Mouse (Mus musculus): ENCODE measurements around the gene Fosb.

The Fosb gene

DNA sequence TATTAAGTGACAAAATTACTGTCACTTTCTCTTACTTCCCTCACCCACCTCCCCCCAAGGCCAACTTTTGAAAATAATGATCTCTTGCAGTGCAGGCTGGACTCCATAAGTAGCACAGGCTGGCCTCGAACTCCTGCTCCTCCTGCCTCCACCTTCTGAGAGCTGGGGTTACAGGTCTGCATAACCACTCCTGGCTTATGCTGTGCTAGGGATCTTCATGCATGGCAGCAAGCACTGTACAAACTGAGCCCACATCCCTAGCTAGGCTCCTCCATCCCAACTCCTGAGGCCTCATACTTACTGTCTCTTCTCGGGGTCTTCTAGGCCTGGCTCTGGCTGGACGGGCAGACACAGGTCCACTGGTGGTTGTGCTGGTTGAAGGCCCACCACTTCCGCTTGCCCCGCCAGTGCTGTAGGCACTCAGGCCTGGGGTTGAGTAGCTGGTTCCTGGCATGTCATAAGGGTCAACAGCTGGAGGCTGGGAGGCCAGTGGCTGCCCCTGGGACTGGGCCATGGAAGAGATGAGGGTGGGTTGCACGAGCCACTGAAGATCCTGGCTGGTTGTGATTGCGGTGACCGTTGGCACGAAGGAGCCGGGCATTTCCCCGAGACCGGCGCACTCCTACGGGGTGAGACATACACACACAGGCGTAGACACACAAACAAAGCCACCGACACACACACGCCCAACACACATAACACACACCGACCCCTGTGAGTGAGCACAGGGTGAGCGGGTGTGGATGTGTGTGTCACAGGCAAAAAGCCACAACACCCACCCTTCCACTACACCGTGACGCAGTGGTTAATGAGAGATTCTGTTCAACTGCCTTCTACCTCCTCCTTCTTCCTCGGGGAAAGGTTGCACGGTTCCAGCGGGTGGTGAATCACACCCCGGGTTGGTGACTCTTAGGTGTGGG, 2.8 kb downstream of the Fosb start:
- DNase-seq (ENCODE audit: low read depth, low spot score), result no peak

DNA sequence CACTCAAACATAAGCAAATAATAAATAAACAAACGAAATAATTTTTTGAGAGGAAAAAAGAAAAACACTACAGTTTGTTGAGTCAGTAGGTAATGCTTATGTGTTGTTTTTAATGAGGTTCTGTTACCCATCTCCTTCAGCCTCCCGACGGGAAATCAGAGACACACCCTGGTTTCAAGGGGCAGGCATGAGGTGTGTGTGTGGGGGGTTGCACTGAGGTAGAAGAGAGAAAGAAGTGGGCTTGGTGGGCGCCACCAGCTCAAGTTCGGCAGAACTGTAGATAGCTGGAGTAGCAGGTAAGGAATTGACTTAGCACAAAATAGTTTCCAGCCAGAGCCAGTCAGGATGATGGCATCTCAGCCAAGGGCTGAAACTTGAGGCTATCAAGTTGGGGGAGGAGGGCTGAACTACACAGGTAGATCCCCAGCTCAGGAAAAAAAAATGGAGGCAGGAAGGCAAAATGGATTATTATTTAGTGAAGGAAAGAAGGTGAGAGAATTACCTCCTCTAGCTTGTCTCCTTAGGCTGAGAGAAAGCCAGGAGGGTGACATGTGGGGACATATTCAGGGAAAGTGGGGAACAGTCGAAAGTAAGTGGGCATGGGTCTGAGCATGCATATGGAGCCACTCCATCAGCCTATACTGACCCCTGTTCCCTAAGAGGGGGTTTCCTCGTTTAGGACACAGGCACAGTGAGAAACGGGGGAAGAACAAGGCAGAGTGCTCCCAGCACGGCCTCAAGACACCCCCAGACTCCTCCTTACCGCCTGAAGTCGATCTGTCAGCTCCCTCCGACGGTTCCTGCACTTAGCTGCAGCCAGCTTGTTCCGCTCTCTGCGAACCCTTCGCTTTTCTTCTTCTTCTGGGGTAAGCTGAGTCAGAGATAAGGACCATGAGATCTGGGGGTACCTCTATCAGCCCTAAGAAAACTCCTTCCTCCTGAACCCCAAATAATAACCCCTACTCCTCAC, 3.8 kb downstream of the Fosb start:
- no peak for DNase-seq (ENCODE audit: low read depth, low spot score)

DNA sequence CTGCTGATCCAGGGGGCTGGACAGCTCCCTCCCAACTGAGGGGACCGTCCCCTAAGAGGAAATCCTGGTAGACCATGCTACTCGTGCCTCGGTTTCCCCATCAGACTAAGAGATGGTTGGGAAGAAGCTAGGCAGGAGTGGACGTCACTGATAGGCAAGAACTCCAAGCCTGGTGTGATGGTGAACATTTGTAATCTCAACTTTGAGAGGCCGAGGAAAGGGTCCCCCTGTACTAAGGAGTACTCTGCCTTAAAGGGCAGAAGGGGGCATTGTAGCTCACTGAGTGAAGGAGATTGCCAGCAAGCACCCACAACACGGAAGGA, 4.5 kb downstream of the Fosb start:
- DNase-seq (ENCODE audit: low read depth, low spot score), result no peak

DNA sequence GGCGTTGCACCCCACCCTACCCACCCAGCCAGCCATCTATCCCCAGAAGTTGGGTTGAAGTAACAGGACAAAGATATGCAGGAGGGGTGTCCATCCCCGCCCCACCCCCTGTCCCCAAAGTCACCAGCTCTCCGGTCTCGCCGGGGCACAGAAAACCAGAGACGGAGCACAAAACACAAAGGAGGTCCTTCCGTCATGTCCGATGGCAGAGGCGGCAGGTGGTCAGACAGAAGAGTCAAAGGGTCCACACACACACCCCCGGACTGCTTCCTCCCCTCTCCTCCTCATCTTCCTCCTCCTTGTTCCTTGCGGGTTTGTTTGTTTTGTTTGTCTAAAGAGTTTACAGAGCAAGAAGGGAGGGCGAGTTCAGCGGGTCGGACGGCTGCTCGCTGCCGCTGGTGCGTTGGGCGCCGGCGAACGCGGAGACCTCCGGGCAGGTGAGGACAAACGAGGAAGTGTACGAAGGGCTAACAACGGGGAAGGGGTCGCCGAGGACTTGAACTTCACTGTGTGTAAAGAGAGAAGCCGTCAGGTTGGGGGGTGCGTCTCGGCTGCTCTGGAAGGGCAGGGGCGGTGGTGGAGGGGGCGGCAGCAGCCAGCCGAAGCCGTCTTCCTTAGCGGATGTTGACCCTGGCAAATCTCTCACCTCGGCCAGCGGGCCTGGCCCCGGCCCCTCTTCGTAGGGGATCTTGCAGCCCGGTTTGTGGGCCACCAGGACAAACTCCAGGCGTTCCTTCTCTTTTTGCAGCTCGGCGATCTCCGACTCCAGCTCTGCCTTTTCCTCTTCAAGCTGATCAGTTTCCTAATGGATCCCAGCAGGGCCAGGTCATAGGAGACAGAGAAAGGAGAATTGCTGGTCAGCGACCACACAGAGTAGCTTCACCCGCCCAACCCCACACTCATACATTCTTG, 5.1 kb downstream of the Fosb start:
- DNase-seq (ENCODE audit: low read depth, low spot score), result no peak

DNA sequence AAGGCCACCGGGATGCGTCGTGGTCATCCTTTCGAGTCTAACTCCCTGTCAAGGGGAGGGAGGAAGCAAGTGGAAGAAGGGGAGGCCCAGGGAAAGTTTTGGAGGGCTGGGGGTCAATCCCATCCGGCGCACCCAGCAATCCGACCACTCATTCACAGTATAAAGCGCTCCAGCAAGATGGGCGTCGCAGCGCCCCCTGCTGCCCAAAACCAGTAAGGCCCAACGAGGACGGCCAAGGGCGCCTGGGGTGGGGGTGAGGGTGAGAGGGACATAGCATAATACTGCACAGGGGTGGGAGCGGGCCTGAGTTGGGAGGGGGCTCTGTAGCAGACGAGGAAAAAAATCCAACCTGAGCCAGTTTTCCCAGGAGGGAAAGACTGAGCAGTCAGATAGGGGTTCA, 6.1 kb downstream of the Fosb start:
- no peak for DNase-seq (ENCODE audit: low read depth, low spot score)

DNA sequence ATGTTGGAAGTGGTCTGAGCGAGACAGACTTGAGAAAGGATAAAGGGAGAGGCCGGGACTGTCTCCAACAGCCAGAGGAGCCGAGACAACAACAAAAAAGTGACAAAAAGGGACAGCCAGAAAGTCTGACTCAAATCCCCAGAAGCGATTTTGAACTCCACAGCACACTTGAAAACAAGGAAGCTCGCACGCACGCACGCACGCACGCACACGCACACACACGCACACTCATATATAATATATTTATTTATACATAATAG, 6.9 kb downstream of the Fosb start:
- DNase-seq (ENCODE audit: low read depth, low spot score), result no peak

DNA sequence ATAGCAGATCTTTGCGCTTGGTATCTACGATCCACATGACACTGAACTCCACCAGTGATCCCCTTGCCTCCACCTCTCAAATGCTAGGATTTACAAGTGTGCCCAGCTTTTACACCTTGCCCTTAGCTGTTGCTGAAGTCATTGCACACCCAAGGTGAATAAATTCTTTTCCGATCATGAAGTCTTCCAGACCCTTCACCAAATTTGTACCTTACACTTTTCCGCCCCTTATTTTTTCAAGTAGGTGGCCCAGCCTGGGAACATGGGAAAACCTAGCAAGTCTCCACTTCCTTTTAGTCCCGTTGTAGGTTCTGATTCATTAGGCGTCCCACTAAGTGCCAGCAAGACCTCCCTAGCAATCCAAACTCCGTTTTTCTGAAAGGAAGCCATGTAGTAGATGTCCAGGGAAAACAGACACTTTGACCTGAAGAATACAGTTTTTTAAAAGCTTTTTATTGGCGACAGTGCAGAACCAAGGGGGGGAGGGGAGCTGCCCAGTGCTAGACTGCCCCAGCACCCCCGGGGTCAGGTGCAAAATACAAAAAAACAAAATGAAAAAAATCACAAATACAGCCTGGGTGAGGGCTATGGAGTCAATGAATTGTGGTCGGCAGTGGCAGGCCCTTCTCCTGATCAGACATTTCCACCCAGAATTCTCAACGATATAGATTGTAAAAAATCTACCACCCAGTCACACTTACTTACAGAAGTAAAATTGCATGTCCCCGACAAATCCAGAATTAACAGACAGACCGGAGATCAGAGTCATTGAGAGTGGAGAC, 7.4 kb downstream of the Fosb start:
- DNase-seq (ENCODE audit: low read depth, low spot score), result no peak

DNA sequence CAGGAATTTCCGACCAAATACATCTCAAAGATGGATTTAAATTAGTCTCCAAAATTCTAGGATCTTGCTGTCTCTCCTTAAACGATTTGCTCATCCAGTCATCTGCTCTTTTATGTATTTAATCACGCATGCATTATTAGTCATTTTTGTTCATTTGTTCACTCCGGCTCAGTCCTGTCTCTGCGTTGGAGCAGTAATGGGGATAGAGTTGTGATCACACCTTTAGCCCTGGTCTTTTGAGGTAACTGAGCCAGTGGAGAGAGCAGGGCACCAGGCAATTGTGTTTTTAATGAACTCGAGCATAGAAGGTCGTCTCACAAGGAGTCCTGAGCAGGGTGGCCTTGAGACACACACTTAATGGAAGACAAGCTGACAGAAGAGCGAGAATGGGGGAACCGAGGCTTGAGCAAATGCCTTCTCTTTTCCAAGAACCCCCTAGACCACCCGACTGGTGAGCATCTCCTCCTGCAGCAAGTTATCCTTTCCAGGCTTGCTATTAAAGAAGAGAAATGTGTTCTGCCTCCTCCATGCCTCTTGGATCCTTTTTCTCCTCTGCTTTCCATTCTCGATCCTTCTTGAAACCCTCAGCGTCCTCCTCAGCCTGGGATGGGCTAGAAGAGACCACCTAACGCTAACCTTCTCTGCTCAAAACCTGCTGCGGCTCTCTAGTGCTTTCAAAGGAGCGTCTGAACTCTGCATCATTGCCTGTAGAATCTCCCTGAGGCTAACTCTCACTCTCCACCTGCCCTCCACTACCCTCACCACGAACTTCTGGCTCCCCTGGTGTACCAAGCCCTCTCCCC, 8.2 kb downstream of the Fosb start:
- DNase-seq (ENCODE audit: low read depth, low spot score), result no peak

DNA sequence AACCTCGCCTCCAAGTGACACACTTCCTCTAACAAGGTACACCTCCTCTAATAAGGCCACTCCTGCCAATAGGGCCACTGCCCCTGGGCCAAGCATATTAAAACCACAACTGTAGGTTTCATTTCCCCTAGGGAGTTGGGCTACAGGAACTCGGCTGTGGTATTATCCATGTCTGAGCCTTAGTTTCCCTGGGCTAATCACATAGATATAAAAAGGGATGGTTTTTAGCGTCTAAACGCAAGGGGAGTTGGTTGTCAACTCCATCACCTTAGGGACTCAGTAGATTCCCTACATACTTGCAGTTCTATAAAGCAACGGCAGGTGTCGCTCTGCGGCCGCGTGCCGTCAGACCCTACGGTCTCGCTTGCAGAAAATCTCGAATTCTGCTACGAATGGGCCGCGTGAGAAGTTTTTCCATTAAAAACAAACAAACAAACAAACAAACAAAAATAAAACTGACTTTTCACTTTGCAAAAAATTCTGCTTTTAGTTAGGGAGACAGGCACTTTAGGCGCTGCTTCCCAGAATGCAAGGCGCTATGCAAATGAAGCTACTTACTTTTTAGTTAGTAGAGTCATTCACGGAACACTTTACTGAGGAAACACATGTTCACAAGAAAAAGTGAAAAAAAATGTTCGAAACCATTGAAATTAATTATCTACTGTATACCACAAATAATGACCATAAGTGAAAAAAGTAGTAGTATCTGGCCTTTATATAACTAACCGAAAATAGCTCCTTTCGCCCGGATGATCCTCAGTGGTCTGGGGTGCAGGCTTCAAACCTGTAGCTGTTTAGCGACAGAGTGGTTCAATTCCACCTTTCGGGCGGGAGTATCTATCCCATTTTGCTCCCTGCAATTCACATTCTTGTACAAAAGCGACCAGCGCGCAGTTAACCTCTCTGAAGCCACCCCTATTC, 9.1 kb downstream of the Fosb start:
- peak; percentile 76 for DNase-seq (ENCODE audit: low read depth, low spot score)

DNA sequence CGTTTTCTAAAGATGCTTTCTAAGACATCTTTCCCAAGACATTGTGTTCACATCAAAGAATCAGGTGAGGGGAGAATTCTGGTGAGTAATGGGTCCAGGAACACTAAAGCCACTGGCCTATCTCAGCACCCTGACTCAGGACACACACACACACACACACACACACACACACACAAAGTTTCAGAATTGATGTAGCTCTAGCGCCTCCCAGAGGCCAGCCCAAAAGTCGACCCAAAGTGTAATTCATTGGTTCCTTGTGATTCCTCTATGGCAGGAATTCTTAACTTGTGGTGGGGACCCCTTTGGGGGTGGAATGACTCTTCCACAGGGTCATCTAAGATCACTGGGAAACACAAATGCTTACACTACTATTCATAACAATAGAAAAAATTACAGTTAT, 10.7 kb downstream of the Fosb start:
- no peak for DNase-seq (ENCODE audit: low read depth, low spot score)

DNA sequence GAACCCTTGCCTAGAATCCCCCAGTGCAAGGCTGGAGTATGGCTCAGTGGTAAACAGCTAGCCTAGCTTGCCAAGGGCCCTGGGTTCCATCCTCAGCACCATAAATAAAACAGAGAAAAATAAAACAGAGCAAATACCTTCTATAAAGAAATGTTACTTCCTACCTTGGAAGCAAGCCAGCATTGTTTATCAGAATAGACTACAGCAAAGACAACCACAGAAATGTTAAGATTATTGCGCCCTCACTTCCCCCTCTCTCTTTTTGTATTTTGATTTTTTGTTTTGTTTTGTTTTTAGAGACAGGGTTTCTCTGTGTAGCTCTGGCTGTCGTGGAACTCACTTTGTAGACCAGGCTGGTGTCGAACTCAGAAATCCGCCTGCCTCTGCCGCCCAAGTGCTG, 12.1 kb downstream of the Fosb start:
- DNase-seq (ENCODE audit: low read depth, low spot score), result no peak

DNA sequence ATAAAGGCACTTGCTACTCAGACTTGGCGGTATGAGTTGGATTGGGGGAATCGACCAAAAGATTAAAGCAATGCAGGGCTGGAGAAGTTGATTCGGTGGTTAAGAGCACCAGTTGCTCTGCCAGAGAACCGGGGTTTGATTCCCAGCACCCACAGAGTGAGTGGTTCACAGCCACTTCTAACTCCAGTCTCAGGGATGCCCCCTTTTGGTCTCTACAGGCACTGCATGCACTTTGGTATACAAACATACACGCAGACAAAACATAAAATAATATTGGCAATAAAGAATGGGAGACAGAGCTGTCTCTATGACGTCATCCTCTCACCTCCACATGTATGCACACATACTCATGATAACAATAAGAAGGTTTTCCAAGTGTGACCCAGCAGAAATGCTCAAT, 12.8 kb downstream of the Fosb start:
- no peak for DNase-seq (ENCODE audit: low read depth, low spot score)

DNA sequence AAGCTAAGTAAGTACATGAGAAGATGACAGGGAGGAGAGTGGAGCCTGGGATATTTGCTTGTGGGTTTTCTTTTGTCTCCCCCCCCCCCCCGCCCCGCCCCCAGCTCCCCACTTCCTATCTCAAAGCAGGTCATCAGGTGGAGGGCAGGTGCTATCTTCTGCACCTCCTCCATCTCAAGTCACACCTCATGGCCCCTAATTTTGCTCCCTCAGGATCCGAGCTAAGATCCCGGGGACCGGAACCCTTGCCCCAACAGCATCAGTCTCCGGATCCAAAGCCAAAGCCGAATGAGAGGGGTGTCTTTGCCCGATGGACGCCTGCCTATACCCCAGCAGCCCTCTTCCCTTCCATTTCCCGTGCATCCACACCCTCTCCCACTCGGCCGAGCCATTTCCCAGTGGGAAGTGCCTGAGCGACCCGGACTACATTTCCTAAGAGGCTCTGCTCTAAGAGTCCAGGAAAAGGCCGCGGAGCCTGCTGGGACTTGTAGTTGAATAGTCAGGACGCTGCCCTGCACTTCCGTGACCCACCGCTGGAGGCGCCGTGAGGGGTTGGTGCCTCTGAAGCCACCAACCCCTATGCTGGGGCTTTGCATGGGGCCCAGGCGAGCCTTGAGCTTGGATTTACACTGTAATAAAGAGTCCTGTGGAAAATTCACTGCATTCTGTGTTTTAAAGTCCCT, 14.2 kb downstream of the Fosb start:
- DNase-seq (ENCODE audit: low read depth, low spot score), result peak; percentile 87

DNA sequence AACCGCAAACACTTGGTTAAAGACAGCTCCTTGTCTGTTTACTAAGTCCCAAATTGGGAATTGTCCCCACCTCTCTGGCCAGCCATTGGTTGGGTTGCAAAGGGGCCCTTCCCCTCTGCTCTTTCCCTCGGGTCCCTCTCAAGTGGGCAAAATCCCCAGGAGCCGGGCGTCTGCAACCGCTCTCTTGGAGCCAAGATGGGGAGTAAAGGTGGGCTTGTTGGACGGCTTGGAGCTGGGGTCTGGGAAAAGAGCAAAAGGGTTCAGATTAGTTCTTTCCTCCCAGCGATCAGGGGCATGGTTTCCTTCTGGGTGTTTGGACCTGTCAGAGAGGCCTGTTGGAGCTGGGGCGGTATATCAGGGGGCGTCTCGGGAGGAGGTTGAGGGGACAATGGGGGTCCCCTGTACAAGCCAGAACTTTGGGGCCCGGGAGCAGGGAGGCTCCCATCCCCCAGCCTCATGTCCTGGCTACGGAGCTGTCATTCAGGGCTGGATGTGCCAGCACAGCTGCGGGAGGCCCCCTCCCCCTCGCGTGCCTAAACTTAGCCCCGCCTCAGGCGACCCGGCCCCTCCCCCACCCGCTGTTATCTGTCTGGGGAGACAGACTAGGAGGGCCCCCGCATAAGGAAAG, 18.8 kb downstream of the Fosb start:
- DNase-seq (ENCODE audit: low read depth, low spot score), result no peak

DNA sequence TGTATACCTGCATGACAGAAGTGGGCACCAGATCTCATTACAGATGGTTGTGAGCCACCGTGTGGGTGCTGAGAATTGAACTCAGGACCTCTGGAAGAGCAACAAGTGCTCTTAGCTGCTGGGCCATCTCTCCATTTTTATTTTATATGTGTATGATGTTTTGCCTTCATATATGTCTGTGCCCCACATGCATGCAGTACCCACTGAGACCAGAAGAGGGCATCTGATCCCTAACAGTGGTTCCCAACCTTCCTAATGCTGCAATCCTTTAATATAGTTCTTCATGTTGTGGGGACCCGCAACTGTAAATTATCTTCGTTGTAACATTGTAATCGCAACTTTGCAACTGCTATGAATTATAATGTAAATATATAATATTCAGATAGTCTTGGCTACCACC, 25.1 kb downstream of the Fosb start:
- no peak for DNase-seq (ENCODE audit: low read depth, low spot score)

DNA sequence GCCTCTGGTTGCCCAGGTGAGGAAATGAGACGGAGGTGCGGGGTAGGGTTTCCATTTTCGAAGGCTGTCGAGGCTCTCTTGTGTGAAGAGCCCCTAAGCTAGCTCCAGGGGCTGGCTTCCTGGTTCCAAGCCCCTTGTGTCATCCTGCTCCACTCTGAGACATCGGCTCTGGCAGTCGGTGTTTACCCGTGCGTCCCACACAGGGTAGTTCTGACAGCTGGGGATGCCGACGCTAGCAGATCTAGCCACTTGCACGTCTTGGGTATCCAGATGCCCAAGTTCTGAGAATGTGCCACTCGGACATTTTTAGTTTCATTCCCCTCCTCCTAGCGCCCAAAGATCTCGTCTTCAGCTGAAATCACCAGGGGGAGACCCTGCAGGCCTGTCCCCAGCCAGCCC, 26.4 kb downstream of the Fosb start:
- no peak for DNase-seq (ENCODE audit: low read depth, low spot score)

DNA sequence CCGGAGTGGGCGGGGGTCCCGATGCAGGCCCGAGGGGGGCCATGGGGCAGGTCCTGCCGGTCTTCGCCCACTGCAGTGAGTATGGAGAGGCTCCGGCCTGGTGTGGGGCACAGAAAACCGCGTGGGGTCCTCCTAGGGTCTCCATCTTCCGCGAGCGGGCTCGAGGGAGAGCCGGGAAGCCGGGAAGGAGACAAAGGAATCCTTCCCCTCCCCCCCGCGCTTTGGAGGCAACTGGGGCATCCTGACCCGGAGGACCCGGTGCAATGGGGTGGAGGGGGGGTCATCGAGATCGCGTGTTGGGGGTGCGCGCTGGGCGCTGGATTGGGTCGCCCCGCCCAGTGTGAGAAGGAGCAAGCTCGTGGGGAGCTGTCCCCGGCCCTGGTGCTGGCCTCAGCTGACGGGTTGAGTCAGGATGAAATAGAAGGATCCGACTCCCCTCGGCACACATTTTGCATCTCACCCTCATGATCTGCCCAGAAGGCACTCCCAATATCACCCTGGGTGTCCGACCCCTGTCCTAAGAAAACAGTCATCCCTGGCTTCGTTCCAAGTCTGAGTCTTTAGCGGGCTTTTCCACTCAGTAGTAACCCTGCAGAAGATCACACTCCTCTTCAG, 27.0 kb downstream of the Fosb start:
- DNase-seq (ENCODE audit: low read depth, low spot score), result no peak

DNA sequence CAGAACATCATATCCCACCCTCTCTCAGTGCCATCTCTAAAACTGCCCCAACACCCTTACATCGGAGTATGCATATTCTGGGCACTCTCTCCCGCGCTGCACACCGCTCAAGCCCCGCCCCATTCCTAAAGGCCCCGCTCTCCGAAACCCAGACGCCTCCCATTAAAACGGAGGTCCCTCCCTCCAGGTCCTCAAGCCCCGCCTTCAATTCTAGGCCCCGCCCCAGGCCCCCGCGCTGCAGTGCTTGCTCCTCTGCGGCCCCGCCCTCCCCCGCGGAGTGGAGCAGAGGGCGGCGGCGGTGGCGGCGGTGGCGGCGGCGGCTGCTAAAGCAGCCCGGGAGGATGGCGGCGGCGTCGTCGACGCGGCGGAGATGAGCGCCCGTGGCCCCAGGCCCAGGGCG, 27.5 kb downstream of the Fosb start, which contains the start of gene Rtn2:
Rtn2 (plus strand) TSS at position 240 of the 400 bp plus-strand sequence.
- no peak for DNase-seq (ENCODE audit: low read depth, low spot score)
